Mouse (Mus musculus) heart, postnatal 0 days (tissue): ENCODE measurements around the gene Sec16a.

Source experiments
- CTCF ChIP-seq: IDR thresholded peaks from 2 replicates; pipeline ENCODE4 v1.5.1; 2016; ENCODE audit warnings: antibody characterized with exemption, control low read depth, low read depth
- EP300 ChIP-seq: IDR thresholded peaks from 2 replicates; pipeline ENCODE4 v1.6.1; 2016; ENCODE audit warnings: antibody characterized with exemption, low read depth

DNA sequence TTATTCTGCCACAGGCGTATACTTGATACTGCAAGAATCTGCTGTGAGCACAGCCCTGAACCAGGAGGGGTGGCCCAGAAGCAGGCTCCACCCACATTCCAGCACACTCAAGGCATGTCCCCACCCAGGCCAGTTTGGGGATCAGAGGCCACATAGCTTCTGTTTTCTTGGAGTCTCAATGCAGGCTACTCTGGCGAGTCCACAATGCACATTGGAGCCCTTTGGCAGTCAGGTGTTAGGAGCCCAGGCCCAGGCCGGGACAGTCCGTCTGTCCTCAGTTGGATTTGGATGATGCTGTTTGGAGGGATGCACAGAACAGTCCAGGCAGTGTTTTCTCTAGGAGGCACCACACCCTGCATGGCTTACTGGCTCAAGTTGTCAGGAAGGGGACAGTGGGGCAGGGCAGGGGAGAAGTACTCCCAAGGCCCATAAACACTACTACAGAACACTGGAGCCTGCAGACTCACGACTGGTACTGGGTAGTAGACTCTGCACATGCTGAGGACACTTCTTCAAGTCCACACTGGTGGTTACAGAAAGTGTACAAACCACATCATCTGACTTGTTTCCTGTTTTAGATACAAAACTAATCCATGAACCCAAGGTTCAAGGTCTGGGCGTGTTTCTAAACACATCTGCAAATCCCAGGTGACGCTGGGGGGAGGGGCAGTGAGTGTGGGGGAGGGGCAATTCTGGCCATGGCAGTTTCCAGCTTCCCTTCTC, 13.5 kb upstream of the Sec16a start:
- no peak for TF ChIP-seq EP300
- TF ChIP-seq CTCF, result no peak
